Mouse (Mus musculus) MN1 (cell line): ENCODE data around the gene B130006D01Rik.
"Not testable (repeated sequence)": the region's sequence is repeated elsewhere in the genome, so short reads cannot be mapped to it uniquely, and the experiment has no call there.

Experiments used
- DNase-seq: peaks from one replicate; pipeline ENCODE4 v3.0.0-alpha.2; 2016; ENCODE audit warnings: low spot score

B130006D01Rik gene

DNA sequence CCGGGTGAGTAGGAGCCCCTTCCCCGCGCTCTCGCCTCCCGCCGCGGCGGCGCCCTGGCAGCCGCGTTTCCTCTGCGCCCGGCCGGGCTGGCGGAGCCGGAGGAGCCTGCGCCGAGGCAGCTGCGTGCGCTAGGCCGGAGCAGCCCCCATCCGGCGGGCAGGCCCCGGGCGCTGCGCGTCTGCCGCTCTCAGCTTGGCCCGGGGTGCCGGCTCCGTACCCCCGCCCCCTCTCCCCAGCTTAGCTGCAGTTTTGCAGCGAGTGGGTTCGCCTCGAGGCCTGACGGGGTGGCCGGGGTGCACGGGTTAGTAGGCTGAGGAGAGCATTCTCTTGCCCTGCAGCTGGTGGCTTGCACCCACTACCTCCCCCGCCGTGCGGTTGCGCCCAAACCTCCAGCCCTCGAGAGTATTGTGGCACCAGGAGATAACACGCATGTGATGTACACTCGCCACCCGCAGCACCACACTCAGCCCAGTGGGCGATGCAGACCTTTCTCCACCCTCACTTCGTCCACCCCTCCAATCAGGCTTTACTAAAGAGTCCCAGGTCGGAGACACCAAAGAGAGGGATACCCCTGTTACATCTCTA, 10.1 kb upstream of the B130006D01Rik start:
- no peak for DNase-seq

DNA sequence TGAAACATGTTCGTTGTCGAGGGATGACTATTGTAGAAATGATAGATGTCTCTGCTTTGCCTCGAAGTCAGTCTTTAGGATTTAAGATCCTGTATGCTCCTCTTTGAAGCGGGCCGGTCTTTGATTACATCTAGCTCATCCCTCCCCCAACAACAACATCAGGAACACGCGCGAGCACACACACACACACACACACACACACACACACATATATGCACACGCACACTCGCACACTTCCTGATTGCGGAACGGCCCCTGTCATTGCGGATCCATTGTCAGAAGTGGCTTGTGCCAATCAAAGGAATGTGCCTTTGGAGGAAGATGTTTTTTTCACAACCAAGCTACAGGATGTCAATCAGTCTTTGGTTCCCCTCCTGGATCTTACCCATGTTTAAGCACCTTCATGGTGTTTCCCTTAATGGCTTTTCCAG, 9.6 kb upstream of the B130006D01Rik start:
- peak; percentile 49 for DNase-seq

DNA sequence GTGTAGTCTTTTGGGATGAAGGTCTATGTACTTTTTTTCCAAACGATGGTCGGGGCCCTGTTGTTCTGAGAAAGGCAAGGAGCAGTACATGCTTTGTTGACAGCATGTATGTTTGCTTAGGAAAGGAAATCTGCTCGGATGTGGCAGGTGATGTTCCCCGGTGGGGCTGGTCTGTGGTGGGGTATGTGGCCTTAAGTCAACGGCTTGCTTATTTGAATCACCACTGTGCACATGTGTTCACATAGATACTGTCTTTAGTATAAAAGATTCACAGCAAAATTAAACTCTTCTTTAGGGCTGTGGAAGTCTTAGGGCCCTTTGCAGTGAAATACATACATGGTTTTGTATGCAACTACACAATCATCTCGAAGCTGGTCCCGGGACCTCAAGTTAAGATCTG, 9.0 kb upstream of the B130006D01Rik start:
- peak; percentile 11 for DNase-seq

DNA sequence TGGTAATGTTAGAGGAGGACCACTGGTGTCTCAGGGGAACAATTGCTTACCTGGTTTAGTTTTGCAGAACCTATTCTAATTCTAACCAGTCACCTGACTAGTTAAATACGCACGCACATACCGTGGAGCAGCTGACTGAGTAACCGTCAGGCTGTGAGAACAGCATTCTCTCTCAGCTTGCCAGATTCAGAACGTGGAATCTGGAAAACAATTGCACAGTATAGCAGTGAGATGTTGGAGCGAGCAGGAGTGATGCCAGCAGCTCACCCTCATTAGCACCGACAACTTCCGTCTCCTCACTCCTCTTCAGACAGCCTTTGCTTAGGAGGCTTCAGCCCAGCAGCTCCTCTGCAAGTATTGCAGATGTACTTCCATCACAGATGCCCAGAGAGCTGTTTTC, 7.3 kb upstream of the B130006D01Rik start:
- DNase-seq: no peak

DNA sequence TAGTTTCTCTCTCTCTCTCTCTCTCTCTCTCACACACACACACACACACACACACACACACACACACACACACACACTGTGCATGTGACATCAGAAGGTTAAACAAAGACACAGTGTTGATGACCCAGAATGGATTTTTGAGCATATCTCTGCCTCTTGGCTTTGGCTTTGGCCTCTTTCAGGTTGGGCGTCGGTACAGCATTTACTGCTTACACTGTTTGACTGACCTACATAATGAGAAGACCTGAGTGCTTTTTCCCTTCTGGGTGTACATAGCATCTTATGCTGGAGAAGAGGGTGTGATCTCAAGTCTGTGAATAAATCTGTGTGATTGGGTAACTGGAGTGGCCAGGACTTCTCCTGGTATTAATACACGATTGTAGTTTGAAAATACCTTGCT, 4.0 kb upstream of the B130006D01Rik start:
- no peak for DNase-seq

DNA sequence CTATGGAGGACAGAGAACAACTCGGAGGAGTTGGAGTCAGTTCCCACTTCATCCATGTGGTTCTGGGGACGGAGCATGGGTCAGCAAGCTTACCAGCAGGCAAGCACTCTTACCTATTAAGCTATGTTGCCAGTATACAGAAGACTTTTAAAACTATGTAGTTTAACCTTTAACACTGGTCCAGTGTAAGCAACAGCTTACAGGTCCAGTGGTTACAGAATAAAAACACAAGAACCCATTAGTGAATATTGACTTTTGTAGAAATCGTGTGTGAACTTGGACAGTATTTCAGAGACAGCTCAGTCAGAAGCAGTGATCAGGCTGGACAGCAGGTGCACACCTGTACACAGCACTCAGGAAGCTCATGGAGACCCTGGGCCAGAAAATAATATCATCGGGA, 1.1 kb downstream of the B130006D01Rik start:
- no peak for DNase-seq

DNA sequence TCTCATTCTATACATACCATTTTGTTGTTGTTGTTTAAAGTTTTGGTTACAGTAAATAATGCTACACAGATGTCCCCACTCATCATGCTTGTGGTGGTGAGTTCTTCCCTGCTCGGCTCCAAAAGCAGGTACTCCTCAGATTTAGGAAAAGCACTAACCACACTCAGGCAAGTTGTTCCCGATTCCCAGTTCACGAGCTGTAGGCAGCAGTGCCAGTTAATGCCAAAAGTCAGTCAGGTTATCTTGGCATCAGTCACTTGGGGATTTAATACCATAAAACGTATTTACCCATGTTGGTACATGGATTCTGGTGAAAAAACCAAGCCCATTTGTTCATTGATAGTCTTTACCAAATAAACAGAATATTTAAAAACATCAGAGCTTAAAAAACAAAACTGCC, 2.8 kb downstream of the B130006D01Rik start:
- no peak for DNase-seq

DNA sequence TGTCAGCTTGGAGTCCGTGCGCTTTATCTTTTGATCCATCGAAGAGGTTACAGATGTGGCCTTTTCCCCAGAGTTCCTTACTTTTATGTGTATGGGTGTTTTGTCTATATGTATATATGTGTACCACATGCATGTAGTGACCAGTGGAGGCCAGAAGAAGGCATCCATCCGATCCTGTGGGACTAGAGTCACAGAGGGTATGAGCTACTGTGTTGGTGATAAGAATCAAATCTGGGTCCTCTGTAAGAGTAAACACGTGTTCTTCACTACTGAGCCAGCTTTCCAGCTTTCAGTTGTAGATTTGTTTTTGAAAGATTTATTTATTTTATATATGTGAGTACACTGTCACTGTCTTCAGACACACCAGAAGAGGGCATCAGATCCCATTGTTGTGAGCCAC, 4.6 kb downstream of the B130006D01Rik start:
- DNase-seq: no peak

DNA sequence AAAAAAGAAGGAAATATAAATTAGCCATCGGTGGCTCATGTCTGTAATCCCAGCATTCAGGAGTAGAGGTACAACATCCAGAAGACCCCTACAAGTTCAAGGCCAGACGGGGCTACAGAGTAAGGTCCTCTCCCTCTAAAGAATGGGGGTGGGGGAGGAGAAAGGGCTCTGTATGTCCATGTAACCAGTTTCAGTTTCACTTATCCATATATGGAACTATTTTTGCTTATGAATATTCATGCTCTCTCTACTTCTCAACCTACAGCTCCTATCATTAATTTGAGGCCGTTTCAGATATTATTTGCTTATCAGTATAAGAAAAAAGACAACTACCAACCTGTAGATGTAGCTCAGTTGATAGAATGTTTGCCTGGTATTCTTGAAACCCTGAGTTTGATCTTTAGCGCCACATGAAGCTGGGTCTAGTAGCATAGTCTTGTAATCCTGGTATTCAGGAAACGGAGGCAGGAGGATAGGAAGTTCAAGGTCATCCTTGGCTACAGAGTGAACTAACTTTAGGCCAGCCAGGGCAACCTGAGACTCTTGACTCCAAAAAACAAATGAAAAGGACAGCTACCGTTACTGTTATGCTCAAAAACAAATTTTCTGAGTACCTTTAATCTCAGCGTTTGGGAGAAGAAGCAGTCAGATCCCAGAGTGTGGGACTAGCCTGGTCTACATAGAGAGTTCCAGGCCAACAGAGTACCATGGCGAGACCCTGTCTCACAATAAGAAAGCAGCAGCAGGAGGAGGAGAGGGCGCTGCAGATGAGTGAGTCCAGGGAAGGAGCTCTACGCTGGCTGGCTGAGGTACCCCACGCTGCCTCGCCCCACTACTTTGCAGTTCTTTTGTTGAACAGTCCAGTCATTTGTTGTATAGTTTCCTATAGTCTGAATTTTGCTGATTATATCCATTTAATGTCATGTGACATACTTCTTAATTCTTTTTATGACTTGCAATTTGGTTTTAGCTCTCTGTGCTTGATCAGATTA, 5.8 kb downstream of the B130006D01Rik start:
- DNase-seq: no peak

DNA sequence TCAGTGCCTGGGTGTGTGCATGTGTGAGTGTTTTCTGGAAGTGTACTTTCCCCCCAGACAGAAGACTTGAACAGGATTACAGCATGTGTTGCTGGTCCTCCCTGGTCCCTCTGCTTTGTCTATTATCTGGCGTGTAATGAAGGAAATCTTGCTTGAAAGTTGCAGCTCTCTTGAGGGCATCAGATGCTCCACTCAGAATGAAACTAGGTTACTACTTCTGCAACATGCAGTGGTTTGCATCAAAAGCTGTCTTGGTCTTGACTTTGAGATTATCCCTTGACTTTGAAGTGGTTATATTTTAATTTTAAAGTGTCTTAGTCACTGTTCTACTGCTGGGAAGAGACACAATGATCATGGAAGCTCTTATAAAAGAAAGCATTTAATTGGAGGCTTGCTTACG, 11.1 kb downstream of the B130006D01Rik start:
- DNase-seq: no peak

DNA sequence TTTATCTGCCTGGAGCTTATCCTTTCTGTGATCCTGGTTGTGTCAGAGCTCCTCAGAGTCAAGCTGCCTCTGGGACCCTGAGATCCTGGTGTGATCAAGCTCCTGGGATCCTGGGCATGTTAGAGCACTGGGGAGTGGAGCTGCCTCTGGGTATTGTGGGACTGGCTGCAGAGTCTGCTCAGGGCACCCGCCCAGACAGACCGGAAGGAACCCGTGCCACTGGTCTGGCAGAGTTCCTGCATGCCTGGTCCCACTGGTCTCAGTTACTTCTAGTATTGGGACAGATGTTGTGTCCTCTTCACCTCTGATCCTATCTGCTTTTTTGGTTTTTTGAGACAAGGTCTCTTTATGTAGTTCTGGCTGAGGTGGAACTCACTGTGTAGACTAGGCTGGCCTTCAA, 14.4 kb downstream of the B130006D01Rik start:
- DNase-seq: no peak

DNA sequence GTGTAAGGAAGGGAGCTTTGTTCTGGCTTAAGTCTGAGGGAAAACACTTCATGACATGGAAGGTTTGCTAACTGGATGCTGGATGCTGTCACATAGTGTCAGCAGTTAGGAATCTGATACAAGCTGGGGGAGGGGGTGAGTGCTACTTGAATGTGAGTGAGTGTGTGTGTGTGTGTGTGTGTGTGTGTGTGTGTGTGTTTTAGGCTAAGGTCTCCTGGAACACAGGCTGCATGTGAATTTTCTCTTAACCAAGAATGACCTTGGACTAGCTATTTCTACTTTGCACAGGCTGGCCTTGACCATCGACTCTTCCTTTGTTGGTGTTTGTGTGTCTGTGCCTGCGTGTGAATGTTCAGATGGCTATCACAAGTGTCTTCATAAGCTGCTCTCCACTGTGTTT, 21.1 kb downstream of the B130006D01Rik start:
- no peak for DNase-seq

DNA sequence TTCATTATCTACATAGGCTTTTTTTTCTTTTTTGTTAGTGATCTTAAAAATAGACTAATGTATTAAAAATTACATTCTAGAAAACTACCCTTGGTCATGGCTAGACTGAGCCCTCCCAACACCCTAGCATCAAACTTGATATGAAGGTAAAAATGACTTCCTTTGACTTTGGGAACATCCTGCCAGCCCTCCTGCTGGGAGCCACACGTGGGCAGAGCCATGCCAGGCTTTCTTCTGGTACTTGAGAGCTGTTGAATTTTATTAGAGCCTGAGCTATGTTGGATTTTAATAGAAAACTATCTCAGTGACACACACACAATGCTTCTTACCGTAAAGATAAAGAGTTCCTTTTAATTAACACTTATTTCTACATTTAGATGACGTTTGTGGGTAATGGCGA, 23.4 kb downstream of the B130006D01Rik start:
- DNase-seq: no peak

DNA sequence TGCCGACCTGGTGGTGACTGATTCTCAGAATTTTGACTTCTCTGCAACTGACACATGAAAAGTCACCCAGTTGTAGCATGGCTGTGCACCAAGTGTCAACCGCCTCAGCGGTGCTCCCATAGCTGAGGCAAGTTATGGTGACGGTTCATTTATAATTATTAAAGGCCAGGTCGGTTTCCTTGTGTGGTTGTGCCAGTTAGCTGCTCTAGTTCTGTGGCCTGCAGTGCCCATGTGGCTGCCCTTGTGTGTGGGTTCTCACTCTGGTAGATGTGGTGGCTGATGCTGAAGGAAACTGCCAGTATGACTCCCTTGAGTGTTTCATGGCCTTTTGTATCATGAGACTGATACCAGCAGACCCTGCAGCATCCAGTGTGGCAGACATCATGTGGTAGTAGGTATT, 24.9 kb downstream of the B130006D01Rik start:
- no peak for DNase-seq

DNA sequence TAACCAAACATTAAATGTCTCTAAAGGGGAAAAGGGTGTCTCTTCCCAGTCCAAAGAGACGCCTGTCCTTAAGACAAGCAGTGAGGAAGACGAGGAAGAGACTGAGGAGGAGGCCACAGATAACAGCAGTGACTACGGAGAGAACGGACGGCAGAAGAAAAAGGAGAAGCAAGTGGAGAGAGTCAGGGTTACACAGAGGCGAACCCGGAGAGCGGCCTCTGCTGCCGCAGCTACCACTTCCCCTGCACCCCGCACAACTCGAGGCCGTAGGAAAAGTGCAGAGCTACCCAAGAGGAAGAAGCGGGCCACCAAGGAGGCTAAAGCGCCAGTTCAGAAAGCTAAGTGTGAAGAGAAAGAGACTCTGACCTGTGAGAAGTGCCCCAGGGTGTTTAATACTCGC, 26.2 kb downstream of the B130006D01Rik start:
- DNase-seq: no peak

DNA sequence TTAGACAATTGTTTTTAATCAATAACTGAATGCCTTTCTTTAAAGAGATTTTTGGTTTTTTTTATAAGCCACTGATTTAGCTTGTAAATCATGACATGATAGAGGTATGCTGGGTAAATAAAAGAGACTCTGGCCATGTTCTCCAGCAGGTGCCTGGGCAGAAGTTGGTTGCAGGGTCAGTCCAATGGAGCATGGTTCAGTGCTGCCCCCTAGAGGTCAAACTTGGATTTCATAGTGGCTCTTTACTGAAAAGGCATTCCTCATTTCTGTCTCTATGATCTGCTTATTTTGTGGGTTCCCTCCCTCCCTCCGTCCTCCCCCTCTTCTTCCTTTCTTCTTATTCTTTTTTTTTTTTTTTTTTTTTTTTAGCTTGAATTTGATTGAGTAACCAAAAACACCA, 27.6 kb downstream of the B130006D01Rik start:
- peak; percentile 73 for DNase-seq

DNA sequence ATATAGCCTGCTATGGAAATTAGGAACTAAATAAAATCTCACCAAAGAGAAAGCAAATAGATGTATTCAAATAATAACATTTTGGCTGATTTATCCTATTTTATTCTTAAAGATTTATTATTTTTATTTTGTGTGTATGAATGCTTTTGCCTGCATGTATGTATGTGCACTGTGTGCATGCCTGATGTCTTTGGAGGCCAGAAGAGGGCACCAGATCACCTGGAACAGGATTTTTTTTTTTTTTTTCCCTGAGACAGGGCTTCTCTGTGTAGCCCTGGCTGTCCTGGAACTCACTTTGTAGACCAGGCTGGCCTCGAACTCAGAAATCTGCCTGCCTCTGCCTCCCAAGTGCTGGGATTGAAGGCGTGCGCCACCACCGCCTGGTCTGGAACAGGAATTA, 31.8 kb downstream of the B130006D01Rik start:
- not testable (repeated sequence) for DNase-seq

DNA sequence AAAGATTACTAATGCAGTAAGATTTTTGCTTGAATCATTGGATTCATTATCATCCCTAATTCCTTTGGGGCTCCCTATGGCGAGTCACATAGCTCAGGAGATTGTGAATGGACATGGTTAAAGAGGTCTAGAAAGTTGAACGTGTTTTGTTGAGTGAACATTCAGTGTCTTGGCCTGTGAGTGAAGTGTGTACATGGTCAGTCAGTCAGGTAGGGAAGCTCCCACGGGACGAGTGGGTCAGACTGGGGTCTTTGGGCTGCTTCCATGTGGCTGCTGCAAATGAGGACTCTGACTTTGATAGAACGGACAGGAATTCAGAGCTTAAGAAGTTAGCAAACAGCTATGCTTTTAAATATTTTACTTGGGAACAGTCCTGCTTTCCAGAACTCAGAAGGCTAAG, 37.1 kb downstream of the B130006D01Rik start:
- no peak for DNase-seq

DNA sequence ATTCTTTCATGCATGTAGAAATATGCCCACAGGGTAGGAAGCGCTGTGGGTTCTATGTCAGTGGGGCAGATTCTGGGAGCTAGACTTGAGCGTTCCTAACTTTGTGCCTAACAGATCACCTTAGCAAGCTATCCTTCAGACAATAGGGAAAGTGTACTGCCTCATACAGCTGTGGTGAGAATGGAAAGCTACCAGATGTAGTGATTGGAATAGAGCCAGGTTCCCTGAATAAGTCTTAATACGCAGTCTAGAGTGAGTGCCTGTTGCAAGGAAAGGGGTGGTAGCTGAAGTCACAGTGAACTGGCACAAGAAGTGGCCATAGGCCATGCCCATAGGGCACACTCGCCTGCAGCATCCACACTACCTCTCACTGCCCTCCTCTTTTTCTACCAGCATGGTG, 39.6 kb downstream of the B130006D01Rik start:
- DNase-seq: peak; percentile 53

DNA sequence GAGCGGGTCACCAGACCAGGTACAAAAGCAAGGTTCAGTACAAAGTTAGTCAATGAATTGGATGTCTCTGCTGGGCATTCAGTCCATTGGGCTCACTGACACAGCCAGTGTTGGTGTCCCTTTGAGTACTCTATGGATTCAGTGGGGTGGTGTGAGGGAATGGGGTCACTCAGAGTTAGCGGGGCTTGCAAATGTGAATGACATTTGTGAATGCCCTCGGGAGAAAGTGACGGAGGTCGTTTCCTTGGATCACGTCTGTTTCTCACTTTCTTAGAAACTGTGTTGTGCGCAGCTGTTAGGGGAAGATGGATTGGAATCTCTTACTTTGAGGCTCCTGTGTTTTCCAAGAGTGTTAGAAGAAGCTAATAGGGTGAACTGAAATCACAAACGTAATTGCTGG, 41.4 kb downstream of the B130006D01Rik start:
- no peak for DNase-seq

DNA sequence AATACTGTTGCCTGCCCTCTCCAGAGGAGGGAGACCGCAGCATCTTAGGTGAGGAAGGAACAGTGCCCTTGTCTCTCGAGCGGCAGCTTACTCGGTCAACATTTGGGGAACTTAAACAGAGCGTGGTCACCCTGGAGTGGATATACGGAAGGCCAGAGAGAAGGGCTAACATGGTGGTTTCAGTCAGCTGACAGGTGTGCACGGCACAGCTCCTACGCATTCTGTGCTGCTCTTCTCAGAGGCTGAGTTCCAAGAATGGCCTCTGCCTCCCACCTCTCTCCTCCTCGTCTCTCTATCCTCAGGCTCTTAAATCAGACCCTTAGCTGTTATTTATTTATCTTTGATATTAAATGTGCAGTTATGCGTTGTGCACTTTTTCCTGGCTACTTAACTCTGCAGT, 41.9 kb downstream of the B130006D01Rik start:
- DNase-seq: no peak

DNA sequence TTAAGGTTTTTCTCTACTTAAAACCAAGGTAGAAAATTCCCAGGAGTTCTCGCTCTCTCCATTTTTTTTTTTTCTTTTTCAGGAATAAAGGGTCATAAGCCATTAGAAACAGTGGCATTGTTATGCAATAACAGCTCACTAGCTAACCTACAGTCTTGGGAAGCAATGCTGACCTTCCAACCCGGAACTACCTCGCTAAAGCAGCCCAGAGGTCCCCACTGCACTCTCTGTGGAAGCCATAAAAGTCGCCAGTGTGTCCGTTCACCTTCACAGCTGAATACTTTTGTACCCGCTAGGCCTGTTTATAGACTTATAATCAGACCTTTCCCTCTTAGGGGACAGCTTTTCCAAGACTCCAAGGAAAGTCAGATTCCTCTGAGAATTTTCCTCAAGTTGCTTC, 44.9 kb downstream of the B130006D01Rik start:
- no peak for DNase-seq

DNA sequence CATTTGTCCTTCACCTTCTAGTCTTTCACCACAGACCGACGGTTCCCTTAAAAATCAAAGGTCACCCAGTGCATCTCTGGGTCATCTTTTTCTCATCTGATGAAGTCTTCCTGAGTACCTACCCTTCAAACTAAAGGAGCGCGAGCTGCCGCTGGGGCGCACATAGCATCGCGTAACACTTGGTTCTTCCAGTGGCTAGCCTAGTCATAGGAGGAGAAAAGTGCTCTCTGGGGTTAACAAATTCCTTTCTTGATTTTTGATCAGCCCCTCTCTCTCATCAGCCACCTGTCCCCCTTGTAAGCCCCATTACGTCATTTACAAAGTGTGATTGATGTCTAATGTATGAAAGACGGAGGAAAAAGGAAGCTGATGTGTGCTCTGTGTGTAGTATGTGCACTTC, 45.8 kb downstream of the B130006D01Rik start:
- DNase-seq: no peak
